Mouse (Mus musculus) thymus, adult 2 months (tissue): Measurements from ENCODE around the gene Pdlim7.

Experiments
- CTCF ChIP-seq: fragments of 200-500 bp; IDR thresholded peaks from 2 replicates; pipeline ENCODE4 v1.5.1; 2012; ENCODE audit warnings: mild to moderate bottlenecking, control low read depth, low read length, moderate library complexity, borderline replicate concordance; ENCODE audit not compliant: control insufficient read depth, poor library complexity, insufficient read depth; ENCODE audit errors: extremely low read depth
- POLR2A ChIP-seq: fragments of 200-500 bp; IDR thresholded peaks from 2 replicates; pipeline ENCODE4 v1.6.1; 2012; ENCODE audit warnings: mild to moderate bottlenecking, low read length, control low read depth, moderate library complexity; ENCODE audit not compliant: control insufficient read depth, poor library complexity, insufficient read depth; ENCODE audit errors: extremely low read depth

DNA sequence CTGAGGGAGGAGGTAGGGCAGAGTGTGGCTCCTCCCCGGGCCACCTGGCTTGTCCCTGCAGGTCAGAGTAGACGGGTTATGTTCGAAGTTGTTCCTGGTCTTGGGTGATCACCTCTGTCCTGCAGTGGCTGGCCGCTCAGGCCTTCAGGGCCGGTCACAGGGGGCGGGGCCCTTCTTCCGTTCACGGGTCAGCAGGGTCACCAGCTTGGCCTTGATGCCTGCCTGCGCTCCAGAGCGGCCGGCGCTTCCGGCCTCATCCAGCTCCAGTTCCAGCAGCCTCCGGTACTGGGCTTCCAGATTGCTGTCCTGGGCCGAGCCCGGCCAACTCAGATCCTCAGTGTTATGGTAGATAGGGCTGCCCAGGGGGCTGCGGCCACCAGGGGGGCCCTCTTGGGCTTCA is 9.8 kb upstream of the Pdlim7 start:
- TF ChIP-seq POLR2A (no peak), CTCF (no peak)
